Mouse (Mus musculus) layer of hippocampus, adult 18-20 months (tissue): ENCODE measurements around the gene Myo5a. TPM values are rescaled to one million over a fixed set of nuclear protein-coding genes. Genes with fewer than 3 reads are reported as not detected.
"Not testable (repeated sequence)": the region's sequence is repeated elsewhere in the genome, so short reads cannot be mapped to it uniquely, and the experiment has no call there.

Experiments used
- DNase-seq, 2 experiments: peaks; one replicate each; pipeline ENCODE4 v3.0.0; 2022; ENCODE audit warnings: low spot score in 2 of 2
- total RNA-seq, 2 experiments: library from RNA; stranded (reverse); gene quantifications; 2 replicates each; pipeline ENCODE4 v1.2.3; 2021

Gene Myo5a
- total RNA-seq, 2 experiments from 2014 or later, result 200 to 204 TPM

- no peak for DNase-seq
These were observed 175.5 kb downstream of the Myo5a start for GRCm38 (mm10) chr9:75246080-75246930.

DNA sequence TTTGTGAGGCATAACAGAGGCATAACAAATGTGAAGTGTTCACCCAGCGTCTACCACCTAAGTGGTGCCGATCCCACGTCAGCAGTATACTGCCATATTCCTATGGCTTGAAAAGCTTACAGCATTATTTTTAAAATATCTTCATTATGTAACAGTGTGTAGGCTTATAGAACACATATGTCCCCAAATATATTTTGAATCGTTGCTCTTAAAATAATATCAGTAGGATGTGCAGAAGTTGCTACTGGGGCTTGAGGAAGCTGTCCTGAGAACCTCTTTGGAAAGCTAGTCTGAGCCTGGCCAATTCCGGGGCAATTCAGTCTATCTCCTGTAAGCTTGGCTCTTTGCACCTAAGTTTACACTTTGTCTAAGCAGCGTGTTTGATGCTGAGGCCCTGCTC is 177.1 kb downstream of the Myo5a start:
- DNase-seq, result no peak

DNA sequence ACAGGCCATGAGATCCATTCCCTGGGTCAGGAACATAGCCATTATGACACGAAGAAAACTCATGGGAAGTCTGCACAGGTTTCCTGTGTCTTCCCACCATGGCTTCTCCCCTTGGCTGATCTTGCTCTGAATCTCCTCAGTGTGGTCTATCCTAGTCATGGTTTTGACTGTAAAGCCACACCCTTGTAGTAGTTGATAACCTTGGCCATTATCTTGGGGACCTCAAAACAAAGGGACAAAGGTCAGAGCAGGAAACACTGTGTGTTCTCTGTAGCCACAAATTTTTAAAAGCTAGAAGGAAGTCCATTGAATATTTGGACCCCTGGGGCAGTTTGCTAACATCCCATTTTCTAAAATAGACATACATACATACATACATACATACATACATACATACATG is 177.5 kb downstream of the Myo5a start:
- no peak for DNase-seq

DNA sequence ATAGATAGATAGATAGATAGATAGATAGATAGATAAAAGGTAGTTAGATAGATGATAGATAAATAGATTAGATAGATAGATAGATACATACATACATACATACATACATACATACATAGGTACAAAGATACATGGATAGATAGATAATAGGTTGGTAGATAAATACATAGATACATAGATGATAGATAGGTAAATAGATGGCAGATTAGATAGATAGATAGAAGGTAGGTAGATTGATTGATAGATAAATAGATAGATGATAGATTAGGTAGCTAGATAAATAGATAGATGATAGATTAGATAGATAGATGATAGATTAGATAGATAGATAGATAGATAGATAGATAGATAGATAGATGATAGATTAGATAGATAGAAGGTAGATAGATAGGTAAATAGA is 178.1 kb downstream of the Myo5a start:
- DNase-seq, result no peak

DNA sequence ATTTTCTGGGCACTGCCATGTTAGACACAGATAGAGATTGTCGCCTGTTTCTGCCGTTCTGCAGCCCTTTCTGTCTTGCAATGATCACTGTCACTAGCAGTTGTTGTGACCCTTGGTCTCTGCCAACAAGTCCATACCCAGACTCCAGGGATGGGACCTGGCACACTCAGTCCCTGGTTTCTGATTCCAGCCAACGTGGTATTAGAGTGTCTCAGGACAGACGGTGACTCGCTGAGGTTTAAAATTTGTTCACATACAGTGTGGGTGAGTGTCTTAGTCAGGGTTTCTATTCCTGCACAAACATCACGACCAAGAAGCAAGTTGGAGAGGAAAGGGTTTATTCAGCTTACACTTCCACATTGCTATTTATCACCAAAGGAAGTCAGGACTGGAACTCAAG is 182.3 kb downstream of the Myo5a start:
- DNase-seq, result not testable (repeated sequence)

DNA sequence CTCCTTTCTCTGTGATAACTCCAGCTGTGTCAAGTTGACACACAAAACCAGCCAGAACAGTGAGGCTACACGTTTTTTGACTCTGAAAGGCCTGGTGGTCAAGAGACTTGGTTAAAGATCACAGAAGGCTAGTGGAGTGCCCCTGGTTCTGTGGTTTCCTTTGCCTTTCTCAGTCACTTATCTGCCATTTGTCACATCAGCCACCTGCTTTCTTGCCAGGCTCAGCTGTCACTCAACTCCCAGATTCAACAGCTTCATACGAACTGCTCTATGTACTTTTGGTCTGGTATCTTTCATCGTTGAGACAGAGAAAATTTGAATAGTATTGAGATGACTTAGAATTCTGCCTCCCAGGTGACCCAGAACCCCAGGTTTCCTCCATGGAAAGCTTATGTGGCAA is 183.0 kb downstream of the Myo5a start:
- DNase-seq, result peak in 1 of 2 experiments; percentile 46

DNA sequence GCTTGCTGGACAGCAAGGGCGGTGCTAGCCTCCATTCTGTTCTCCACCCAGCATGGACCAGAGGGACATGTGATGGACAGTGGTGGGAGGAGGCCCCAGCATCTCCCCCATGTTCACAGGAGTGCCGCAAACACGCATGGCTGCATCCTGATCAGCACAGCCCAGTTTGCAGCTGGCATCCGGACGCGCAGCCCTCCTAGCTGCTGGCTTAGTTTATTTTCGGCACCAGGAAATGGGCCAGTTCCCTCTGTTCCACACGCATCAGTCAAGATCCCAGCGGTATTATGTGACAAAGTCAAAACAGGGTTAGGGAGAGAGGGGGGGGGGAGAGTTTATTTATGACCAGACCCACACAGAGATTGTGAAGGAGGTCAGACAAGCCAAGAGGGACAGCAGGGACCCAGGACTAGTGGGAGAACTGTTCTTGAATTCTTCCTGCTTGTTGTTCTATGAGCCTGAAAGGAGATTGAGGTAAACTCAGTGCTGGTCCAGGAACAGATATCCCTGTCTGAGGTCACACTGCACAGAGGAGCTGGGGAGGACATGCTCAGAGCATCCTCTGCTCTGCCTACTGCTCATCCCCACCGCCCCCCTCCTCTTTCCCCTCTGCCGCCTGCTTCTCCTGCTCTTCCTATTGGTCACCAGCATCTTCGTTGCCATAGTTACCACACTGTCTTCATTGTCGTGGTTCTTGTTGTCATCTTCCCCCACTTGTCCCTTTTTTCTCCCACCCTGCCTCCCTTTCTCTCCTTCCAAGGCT is 183.6 kb downstream of the Myo5a start:
- peak; percentile 34 to 66 for DNase-seq

DNA sequence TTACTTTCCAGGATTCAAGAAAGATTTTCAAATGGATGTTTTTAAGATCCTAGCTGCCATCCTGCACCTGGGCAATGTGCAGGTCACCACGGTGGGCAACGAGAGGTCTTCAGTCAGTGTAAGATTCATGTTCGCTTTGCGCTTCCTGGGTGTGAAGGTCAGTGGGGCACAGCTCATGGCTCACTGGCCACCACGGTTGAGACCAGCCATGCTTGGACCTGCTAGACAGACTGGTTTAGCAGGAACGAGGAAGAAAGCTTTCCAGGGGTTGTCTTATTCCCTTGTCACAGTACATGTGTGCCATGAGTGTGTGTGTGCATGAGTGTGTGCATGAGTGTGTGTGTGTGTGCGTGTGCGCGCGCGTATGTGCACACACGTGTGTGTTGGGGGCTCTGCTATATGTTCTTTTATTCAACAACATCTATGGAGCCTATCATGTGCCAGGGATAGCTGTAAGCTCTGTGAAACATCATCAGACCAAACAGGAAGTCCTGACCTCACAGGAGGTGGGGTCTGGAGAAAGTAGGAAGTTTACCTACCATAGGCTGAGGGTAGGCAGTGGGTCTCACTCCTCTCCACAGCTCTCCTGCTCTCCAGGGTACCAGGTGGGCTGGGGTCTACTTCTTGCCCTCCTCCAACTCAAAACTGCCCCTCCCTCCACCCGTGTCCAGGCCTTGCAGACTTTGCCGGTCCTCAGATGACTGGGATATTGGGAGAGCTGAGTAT is 185.2 kb downstream of the Myo5a start:
- DNase-seq, result no peak

DNA sequence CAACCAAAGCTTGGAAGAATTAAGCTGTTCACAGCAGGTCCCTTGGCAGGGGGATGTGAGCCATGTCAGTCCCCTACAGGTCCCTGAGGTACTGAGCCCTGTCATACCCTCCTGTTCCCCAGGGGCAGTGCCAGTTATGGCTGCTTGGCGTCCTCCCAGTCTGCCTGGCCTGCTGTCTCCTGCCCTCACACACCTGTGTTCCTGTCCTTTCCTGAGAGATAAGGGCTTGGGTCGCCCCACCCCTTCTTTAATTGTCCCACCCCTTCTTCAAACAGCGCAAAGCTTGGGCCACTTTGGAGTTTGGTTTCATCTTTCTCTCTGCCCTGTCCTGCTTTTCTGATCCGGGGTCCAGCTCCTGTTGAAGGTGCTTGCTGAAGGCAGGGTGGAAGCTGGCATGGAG is 188.0 kb downstream of the Myo5a start:
- no peak for DNase-seq

DNA sequence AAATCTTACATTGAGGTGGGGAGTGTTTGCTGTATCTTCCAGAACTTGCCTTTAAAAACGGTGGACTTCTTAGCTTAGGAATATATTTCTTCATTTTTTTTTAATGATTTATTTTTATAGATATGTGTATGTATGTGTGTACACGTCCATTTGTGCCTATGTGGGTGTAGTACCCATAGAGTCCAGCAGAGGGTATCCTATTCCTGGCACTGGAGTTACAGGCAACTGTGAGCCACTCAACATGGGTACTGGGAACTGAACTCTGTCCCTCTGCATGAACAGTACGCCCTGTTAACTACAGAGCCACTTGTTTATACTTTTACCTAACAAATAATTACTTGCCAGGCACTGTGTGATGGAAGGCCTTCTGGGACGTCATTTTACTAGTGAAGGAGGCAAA is 188.8 kb downstream of the Myo5a start:
- DNase-seq, result no peak

DNA sequence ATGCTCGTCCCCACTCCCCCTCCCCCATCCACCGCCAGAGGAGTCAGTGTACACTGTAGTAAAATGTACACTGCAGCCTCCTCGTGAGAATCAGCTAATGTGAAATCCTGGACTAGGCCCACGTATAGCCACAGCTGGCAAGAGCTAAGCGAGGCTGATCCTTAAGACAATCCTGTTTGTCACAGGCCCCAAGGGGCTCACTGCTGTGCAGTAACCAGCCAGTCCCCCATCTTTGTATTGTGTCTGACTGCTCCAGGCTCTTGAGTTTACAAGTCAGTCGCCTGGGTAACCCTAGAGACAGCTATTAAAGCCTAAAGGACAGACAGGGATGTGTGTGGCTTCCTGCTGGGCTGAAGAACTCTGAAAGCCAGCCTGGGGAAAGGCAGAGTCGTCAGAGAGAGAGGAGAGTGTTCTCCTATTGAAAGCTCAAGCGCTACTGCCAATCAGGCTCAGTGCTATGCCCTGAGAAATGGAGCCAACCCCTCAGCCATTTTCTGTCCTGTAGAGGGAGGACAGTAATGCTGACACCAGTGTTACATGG is 190.6 kb downstream of the Myo5a start:
- DNase-seq, result no peak

- DNase-seq, result no peak
These were observed 191.5 kb downstream of the Myo5a start for GRCm38 (mm10) chr9:75262235-75262826.

DNA sequence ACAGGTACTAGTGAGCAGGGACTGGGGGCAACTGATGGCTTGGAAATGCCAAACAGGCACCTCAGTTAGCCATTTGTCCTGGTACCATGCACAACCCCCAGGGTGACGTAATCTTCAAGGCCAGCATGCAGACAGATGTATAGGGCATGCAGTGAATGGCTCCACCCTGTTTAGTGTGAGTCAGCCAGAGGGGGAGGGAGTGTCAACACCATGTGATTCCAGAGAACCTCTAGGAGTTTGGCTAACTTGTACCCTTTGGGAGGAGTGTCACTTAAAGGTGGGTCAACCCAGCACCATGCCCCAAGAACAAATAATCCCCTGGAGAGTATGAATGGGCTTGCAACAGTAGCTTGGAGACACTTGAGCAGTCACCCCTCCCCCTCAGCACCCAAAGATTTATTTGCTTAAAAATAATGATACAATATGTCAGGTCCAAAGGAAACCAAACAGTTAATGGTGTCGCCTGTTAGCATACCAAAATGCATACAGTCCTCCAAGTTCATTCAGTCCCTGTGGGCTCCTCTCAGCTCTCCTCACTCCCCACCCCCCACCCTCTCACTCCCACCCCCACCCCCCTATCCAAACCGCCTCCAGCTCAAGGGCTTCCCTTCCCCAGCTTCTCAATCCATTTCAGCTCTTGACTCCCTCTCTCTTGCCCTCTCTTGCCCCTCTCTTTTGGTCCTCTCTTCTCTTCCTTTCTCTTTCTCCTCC is 193.3 kb downstream of the Myo5a start:
- DNase-seq, result no peak

- DNase-seq, result no peak
These were observed 196.3 kb downstream of the Myo5a start for GRCm38 (mm10) chr9:75267147-75267546.

GRCm38 (mm10) chr9:75270382-75270781 is 199.6 kb downstream of the Myo5a start:
- no peak for DNase-seq

DNA sequence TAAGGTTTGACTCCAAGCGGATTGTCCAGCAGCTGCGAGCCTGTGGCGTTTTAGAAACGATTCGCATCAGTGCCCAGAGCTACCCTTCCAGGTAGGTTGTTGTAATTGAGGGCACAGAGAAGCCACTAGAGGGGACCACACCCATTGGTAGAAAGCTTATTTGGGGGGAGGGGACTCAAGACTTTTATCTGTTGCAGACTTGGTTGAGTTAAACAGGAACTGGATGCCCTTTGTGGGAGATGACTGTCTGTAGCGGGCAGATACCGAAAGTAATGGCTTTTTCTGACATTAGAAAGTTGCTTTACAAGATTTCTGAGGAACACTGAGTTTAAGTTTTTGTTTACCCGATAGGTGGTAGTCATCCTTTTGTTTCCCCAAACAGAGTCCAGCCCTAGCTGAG is 200.7 kb downstream of the Myo5a start:
- no peak for DNase-seq
